Mouse (Mus musculus) heart, adult 2 months (tissue): ENCODE measurements at regions not wholly inside any gene's neighbourhood (a gene's known extent, or its start where the extent isn't known, plus 50 kb on each side); places are given as distances from the start of the nearest gene placed in this dataset.

ENCODE experiments used
- CTCF ChIP-seq: fragments of 200-600 bp; IDR thresholded peaks from 2 replicates; pipeline ENCODE4 v1.8.1; 2022; ENCODE audit warnings: antibody characterized with exemption, mild to moderate bottlenecking, moderate library complexity
- POLR2A ChIP-seq: fragments of 200-500 bp; IDR thresholded peaks from 2 replicates; pipeline ENCODE4 v1.6.1; 2011; ENCODE audit warnings: mild to moderate bottlenecking, low read depth, low read length, control low read depth; ENCODE audit not compliant: insufficient read depth

DNA sequence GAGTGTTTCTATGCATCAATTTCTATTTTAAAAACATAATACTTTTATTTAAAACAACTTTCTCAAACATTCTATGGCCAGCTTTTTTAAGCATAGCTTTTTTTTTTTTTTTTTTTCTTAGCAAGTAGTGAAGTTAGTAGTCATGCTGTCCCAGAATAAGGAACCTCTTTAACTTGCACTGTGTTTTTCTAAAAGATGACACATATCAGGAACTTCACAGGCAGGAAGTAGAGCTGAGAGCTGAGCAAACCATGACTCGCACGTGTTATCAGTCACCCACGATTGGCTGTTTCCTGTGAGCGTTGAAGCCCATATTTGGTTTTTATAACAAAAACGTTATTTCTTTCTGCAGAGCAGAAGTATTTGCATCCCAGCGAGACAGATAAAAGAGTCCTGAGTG lies 287.9 kb upstream of the Ube2e3 start:
- no peak for TF ChIP-seq CTCF
- no peak for TF ChIP-seq POLR2A
